Mouse (Mus musculus): Measurements from ENCODE around the gene Ccdc13.

Ccdc13 gene

DNA sequence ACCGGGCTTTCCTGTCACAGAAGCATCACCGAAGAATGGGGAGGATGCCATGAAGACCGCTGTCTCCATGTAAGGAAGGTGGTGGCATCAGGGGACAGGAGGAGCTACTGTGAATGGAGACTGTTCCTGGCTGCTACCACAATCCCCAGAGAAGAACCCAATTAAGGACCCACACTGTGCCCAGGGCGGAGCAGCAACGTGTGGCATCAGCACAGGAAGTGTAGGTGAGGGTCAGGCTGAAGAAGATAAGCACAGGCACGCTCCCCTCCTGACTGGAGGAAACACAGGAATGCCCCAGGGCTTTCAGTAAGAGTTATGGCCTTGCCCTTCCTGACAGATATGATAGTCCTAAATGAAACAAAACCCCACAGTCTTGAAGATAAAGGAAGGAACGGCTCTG, 36.5 kb downstream of the Ccdc13 start:
- WGBS, result 79% methylated on average over 7 of the region's 7 CpGs

DNA sequence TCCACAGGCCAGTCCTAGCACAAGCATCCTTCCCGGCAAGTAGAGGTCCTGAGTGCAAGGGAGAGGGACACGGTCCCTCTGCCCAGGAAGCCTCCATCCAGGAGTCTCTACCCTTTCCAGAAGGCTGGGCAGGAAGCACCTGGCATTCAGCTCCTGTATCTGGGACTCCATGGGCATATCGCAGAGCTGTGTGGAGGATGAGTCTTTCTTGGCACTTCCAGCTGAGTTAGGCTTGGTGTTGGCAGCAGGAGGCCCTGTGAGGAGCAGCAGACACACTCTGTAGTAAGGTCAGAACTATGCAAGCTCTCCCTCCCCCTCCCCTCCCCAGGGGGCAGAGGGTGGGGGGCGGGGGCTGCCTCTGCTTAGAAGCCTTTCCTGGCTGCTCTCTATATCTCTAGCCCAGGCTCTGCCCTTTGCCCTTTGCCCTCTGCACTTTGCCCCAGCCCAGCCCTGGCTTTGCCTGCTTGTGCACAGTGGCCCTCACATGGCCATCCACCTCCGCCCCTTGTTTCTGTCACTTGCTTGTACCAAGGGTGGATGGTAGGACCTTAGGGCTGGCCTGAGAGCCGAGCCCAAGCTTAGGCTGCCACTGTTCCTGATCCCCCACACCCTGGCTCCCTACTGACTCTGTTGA, 40.3 kb downstream of the Ccdc13 start:
- WGBS, result 60% methylated on average over 6 of the region's 6 CpGs

DNA sequence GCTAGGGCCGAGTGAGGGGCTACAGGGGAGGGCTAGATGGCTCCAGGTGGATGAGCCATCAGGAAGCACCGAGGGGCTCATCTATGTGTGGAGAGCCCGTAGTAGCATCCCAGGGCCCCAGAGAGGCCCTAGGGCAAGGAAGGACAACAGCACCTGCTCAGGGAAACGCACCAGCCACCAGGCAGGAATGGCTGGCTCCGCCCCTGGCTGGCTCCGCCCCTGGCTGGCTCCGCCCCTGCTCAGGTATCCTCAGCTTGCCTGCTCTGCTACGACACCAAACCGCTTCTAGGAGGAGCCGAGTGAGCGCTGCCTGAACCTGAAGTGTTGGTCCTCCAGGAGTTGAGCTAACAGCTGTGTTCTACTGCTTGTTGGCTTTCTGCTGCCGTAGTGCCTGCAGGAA, 41.5 kb downstream of the Ccdc13 start:
- 57% methylated on average over 12 of the region's 12 CpGs for WGBS

DNA sequence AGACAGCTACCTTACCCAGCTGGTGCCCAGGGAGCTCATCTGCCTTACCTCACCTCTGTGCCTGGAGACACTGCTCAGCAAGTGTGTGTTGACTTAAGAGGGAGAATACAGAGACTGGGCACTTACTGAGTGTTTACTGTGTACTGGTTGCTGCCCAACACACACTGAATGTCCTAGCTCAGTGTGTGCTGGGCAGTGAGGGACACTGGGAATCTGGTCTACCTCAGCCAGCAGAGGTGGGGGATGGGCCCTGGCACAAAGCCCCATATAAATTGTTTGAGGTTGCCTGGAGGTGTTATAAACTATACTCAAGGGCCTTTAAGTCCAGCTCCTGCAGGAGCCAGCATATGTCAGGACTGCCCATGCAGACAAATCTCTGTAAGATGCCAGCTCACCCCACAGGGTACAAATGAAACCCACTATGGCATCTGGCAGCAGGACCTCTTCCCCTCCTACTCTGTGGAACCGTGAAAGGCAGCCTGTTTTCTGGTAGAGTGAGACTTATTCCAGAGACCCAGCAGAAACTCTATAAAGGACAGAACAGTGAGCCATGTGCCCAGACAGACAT, 44.2 kb downstream of the Ccdc13 start:
- 23% methylated on average over 1 of the region's 1 CpGs for WGBS

DNA sequence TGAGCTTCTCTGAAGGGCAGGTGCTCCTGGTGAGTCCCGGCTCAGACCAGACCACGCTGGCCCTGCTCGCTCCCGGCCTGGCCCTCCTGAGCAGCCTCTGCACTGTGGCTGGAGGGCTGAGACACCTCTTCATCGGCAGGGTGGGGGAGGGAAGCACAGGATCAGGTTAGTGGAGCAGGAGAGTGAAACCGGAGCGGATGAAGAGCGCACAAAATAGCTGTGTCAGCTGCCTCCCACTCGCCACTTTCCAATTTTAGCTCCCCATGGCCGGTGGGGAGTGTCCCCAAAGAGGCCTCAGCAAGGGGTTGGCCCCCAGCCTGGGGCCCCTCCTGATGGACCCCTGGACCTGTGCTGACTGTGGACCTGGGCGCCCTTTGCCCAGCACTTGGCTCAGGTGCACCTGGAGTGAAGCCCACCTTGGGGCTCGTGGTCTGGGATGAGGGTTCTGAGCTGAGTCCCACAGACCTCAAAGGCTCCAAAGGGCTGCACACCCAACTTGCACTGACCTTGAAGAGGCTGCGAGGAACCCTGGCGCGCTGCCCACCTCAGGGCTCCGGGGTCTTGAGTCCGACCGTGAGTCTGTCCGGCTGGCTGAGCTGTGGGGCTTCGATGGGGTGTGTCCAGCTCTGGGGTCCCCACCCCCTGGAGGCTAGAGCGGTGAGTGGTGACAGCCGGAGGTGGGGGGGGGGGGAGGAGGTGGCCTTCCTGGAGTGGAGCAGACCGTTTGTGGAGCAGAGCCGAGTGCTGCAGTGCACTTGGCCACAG, 47.3 kb downstream of the Ccdc13 start, which contains the start of gene Hhatl:
TSS of gene Hhatl (minus strand) at position 751 of the 765 bp plus-strand sequence.
- WGBS, result 37% methylated on average over 24 of the region's 24 CpGs

DNA sequence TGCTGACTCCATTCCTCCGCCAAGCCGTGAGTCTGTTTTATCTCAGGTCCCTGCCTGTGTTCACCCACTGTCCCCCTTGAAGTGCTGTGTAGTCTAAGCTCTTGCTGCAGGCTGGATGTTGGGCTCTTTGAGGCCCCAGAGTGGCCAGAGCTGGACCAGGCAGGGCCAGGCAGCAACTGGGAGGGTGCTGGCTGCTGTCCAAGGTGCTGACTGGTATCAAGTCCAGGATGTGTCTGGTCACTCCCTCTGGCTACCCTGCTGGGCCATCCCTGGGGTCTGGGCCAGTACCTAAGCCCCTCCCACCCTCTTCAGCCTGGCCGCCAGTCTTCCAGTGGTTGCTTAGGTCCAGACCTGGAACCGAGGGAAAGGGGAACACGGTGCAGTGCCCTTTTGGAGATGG, 48.1 kb downstream of the Ccdc13 start:
- WGBS, result 25% methylated on average over 5 of the region's 5 CpGs

DNA sequence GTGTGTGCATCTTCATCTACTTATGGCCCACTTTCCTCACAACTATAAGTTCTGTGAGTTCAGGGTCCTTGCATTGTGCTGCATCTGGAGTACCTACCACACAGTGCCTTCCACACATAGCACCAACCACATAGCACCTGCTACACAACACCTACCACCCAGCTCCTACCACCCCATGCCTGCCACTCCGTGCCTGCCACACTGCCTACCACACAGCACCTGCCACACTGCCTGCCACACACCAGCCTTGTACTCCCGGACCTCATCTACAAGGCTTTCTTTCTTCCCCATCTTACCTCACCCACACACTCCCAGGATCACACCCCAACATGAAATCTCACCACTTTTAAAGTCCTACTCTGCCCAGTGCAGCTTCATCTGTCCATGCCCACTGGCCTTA, 52.9 kb downstream of the Ccdc13 start:
- WGBS, result 42% methylated on average over 2 of the region's 2 CpGs

DNA sequence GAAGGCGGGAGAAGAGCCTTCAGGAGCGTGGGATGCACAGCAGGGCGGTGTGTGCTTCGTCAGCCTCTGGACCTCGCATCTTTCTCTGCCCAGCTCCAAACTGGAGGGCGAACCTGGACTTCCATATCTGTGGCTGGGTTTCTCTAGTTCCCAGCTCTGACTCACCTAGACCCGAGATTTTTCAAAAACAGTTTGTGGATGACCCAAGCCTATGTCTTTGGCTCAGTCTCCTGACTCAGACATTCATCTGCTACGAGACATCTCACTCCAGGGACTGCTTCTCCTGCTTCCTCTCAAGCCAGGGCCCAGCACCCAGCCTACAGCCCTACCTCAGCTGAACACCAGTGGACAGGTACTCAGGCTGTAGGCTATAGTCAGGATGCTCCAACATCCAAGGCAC, 54.0 kb downstream of the Ccdc13 start:
- WGBS, result 89% methylated on average over 8 of the region's 8 CpGs

DNA sequence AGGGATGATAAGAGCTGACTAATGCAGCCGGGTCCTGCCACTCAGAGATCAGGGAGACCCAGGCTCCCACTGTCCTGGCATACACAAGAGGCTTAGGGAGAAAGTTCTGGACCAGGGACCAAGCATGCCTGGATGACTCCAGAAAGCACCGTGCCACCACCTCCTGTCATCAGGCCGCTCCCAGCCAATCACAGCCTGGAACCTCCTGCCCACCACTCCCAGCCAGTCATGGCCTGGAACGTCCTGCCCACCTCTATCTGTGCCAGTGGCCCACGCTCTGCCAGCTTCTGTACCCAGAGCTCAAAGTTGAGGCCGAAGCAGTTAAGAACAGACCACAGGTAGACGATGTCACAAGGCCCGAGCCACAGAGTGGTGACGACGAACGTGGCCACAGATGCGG, 54.5 kb downstream of the Ccdc13 start:
- 91% methylated on average over 12 of the region's 12 CpGs for WGBS

DNA sequence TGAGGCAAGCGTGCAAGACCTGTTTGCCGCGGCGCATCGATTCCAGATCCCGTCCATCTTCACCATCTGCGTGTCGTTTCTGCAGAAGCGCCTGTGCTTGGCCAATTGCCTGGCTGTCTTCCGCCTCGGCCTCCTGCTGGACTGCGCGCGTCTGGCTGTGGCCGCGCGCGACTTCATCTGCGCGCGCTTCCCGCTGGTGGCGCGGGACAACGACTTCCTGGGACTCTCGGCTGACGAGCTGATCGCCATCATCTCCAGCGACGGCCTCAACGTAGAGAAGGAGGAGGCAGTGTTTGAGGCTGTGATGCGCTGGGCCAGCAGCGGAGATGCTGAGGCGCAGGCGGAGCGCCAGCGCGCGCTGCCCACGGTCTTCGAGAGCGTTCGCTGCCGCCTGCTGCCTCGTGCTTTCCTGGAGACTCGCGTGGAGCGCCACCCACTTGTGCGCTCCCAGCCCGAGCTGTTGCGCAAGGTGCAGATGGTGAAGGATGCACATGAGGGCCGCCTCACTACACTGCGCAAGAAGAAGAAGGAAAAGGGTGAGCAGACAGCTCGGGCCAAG, 61.1 kb downstream of the Ccdc13 start:
- WGBS, result 7% methylated on average over 54 of the region's 54 CpGs

DNA sequence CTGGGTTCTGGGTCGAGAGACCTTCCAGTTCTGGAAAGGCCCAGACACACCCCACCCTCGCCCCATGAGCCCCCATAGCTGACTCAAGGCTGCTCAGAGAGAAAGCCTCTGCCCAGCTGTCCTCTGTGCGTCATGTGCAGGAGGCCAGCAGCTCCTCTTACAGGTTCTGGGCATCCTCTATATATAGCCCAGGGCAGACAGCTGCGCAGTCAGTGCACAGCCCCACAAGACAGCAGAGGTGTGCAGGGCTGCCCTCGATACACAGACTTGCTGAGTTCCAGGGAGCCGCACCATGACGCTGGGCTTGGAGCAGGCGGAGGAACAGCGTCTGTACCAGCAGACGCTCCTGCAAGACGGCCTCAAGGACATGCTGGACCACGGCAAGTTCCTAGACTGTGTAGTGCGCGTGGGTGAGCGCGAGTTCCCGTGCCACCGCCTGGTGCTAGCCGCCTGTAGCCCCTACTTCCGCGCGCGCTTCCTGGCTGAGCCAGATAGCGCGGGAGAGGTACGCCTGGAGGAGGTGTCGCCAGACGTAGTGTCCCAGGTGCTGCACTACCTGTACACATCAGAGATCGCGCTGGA, 61.7 kb downstream of the Ccdc13 start, which contains the start of gene Klhl40:
TSS of gene Klhl40 (plus strand) at position 124 of the 582 bp plus-strand sequence.
- WGBS, result 13% methylated on average over 30 of the region's 30 CpGs

DNA sequence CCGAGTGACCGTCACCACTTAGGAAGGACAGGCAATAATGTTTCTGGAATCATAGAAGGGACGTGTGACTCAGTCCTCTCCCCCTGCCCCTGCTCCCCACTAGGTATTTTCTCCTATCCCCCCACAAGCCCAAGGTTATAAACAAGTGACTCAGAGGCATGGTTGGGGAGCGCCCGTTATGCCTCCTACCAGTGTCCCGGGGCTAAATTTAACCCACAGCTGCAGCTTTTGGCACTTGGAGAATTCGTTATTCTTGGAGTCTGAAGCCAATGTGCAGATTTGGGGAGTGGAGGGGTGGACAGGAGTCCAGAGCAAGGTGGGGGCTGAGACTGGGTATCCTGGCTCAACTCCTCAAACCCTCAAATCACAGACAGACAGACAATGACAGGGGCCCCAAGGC, 62.8 kb downstream of the Ccdc13 start:
- WGBS, result 44% methylated on average over 7 of the region's 7 CpGs

DNA sequence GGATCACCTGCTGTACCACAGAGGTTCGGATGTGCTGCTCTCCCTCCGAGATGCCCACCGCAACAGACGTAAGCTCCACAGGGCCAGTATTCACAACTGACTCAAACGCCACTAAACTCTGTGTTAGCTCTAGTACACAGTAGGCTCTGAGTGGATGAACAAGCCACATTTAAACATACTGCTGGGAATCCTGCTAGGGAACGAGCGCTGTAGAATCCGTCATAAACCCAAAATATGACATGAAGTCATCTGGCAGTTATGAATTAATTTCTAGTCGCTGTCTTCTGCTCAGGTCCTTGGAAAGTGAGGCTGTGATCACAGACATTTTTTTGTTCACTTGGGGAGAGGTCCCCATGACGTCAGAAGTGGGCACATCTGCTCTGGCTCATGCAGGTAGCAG, 63.3 kb downstream of the Ccdc13 start:
- WGBS, result 55% methylated on average over 10 of the region's 10 CpGs

DNA sequence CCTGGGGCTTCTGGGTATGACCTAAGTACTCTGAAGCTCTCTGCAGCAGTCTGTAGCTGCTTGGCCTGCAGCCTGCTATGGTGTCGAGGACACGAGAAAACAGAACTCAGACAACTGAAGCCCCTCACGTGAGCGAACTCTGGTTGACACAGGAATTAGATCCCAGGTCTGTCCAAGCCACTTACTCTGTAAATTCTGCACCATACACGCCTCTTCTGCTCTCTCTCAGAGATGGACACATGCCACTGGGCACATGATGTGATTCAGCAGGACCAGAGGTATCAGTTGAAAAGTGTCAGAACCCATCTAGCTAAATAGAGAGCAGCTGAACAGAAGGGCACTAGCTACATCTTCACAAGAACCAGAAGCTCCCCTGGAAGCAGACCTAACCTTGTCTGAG, 66.8 kb downstream of the Ccdc13 start:
- WGBS, result 65% methylated on average over 5 of the region's 5 CpGs

DNA sequence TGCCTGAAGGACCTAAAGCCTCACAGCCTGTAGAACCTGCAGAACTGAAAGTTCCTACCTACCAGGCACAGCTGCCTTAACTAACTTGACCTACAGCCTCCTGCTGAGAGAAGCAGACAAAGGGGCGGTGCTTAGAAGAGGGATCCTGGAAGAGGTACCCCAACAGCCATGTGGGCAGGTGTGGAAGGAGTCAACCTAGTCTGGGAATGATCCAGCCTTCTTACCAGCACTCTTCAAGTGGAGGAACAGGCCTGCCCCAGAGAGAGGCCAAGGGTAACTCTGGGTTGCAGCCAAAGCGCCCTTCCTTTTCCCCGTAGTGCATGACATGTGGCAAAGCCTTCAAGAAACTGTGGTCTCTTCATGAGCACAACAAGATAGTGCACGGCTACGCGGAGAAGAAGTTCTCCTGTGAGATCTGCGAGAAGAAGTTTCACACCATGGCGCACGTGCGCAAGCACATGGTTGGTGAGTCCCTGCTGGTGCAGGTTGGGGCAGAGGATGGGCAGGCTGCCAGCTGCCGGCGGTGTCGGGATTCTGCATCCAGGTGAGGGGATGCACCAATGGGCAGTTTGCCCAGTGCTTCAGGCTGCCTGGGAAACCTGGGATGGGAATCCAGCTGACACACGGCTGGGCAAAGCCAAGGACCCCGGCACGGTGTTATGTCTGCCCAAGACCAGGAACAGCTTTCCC, 74.0 kb downstream of the Ccdc13 start:
- WGBS, result 68% methylated on average over 16 of the region's 16 CpGs

DNA sequence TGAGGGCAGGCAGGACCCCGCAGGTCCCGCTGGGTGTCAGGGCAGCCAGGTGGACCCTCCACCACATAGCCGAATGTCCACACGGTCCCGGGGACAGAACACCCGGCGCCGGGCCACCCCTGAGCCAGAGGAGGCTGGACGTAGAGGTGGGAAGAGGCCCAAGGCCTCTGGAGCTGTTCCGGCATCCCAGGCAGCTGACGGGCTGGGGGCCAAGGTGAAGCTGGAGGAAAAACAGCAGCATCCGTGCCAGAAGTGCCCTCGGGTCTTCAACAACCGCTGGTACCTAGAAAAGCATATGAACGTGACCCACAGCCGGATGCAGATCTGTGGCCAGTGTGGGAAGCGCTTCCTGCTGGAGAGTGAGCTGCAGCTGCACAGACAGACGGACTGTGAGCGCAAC, 75.5 kb downstream of the Ccdc13 start:
- WGBS, result 74% methylated on average over 19 of the region's 19 CpGs

DNA sequence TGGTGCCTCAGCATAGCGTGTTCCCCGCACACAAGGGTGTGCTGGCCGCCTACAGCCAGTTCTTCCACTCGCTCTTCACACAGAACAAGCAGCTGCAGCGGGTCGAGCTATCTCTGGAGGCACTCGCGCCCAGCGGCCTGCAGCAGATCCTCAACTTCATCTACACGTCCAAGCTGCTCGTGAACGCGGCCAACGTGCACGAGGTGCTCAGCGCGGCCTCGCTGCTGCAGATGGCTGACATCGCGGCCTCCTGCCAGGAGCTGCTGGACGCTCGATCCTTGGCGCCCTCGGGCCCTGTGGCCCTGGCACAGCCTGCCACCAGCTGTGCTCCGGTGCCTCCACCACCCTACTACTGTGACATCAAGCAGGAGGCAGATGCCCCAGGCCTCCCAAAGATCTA, 76.5 kb downstream of the Ccdc13 start:
- WGBS, result 83% methylated on average over 25 of the region's 25 CpGs

DNA sequence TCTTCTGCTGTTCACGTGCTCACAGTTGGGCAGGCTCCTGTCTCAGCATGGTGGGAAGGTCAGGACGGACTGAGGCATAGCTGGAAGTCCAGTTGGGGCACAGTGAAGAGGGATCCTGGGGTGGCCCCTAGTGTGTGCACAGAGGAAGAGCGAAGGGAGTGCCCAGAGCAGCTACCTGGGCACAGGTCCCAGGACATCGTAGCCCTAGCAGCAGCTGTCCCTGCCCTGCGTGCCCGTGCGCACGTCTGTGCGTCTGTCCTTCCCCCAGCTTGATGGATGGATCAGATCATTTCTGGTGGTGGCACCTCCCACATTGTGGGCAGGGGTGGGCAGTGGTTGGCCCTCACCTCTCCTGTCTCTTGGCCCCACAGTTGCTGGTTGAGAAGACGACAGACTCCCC, 77.0 kb downstream of the Ccdc13 start:
- WGBS, result 88% methylated on average over 10 of the region's 10 CpGs

DNA sequence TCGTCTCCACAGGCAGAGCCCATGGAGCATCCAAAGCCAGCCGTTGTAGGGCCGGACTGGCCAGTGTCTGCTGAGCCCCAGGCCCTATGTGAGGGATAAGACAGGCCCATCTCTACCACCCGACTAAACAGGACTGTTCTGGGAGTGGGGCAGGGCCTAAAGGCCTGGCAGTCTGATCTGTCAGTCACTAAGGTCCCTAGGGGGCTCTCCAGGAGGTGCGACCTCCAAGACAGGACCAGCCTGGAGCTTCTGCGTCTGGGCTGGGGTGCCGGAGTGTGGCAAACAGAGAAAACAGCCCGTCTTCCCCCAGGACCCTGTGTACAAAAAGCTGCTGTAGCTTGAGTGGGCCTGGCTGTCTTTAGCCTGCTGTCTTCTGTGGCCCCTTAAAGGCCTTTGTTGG, 77.5 kb downstream of the Ccdc13 start:
- WGBS, result 72% methylated on average over 8 of the region's 8 CpGs

DNA sequence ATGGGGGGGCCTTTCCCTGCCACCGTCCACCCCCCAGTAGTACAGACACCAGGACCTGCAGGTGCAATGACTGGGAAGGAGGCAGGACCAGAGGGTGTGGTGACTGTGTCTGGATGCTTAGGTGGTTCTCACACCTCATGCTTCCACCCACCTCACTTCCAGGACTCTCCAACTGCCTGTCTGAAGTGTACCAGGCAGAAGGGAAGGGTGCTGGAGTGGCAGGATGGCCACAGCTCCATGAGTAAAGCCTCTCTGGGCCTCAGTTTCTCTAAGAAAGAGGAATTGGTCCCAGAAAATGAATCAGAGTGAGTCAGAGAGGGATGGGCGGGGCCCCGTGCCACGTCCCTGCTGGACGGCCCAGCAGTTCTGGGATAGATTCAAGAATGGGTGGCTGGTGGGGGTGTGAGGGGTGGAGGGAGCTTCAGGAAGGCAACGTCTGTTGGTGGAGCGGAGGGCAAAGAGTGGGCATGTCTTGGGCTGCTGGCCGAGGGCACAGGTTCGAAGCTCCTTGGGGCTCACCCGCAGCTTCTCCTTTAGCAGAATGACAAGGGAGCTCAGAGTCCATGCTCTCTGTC, 78.1 kb downstream of the Ccdc13 start:
- WGBS, result 45% methylated on average over 10 of the region's 10 CpGs

Measured in cerebral cortex, adult 2 months (tissue).